Mouse (Mus musculus): ENCODE measurements around the gene Gtf3c4. TPM values are rescaled to one million over a fixed set of nuclear protein-coding genes. Genes with fewer than 3 reads are reported as not detected.

Gene Gtf3c4
- total RNA-seq (2014; rRNA removed; ENCODE audit: low replicate concordance), result 26.4 and 72.5 TPM in 2 replicates
- 3.6 and 4.0 TPM in 2 replicates for polyA plus RNA-seq (2015; fragmentation: Nextera tagmentation; extraction: Ambion mirVana)

- Histone ChIP-seq H3K27me3 (ENCODE audit: control insufficient read depth, insufficient read depth, low read length) (no peaks in the 10 kb centered on the region), H3K4me2 (ENCODE audit: low read depth, low read length) (peak within 1 kb of the TSS; percentile 88), H3K36me3 (replicated peaks; ENCODE audit: control insufficient read depth, insufficient read depth, low read length) (peaks cover 9% of the 10 kb centered on the region), H3K4me3 (ENCODE audit: low read depth, low read length) (peak within 1 kb of the TSS; percentile 82), H3K9me3 (replicated peaks; ENCODE audit: control insufficient read depth, low read length) (no peaks in the 10 kb centered on the region), H3K4me1 (ENCODE audit: control insufficient read depth, insufficient read depth) (peaks cover 38% of the 10 kb centered on the region), H3K9ac (replicated peaks; ENCODE audit: low read depth, low read length) (peak within 1 kb of the TSS; percentile 86), H3K27ac (ENCODE audit: low read depth) (peak within 1 kb of the TSS; percentile 78)
- WGBS, result under 1% methylated on average over 62 of the region's 63 CpGs
- TF ChIP-seq CTCF (IDR thresholded peaks at IDR 0.05; ENCODE audit: low read depth) (no peak), EP300 (IDR thresholded peaks at IDR 0.05; ENCODE audit: low read depth) (peak; percentile 86; the same call in 1 of the 2 replicates)
- DNase-seq (ENCODE audit: low spot score) (peak; percentile 83), ATAC-seq (ENCODE audit: insufficient read depth, low read depth) (peak; percentile 89)
Observed at GRCm38 (mm10) chr2:28840222-28840951, at the start of gene Gtf3c4, which contains the start of gene Ddx31. TSS of gene Gtf3c4 (minus strand) at chr2:28840360. TSS of gene Ddx31 (plus strand) at chr2:28840406.

GRCm38 (mm10) chr2:28884914-28885313, 44.8 kb upstream of the Gtf3c4 start:
- H3K9ac ChIP-seq (replicated peaks; ENCODE audit: low read depth, low read length), result no peak overlapping the region

GRCm38 (mm10) chr2:28882826-28883485, 42.8 kb upstream of the Gtf3c4 start:
- H3K9ac ChIP-seq (replicated peaks; ENCODE audit: low read depth, low read length), result no peak overlapping the region
- H3K36me3 ChIP-seq (replicated peaks; ENCODE audit: control insufficient read depth, insufficient read depth, low read length), result peaks cover 41% of the 10 kb centered on the region
- 70% methylated on average over 6 of the region's 6 CpGs for WGBS
- no peaks in the 10 kb centered on the region for H3K4me1 ChIP-seq (ENCODE audit: control insufficient read depth, insufficient read depth)
- TF ChIP-seq EP300 (IDR thresholded peaks at IDR 0.05; ENCODE audit: low read depth) (no peak), CTCF (IDR thresholded peaks at IDR 0.05; ENCODE audit: low read depth) (no peak)
- no peak for ATAC-seq (ENCODE audit: insufficient read depth, low read depth)
- H3K27ac ChIP-seq (ENCODE audit: low read depth), result no peak overlapping the region
- no peak overlapping the region for H3K4me2 ChIP-seq (ENCODE audit: low read depth, low read length)
- H3K4me3 ChIP-seq (ENCODE audit: low read depth, low read length), result no peak overlapping the region
- no peaks in the 10 kb centered on the region for H3K9me3 ChIP-seq (replicated peaks; ENCODE audit: control insufficient read depth, low read length)
- H3K27me3 ChIP-seq (ENCODE audit: control insufficient read depth, insufficient read depth, low read length), result no peaks in the 10 kb centered on the region
- no peak for DNase-seq (ENCODE audit: low spot score)

More at GRCm38 (mm10) chr2:28884914-28885313, 44.8 kb upstream of the Gtf3c4 start:
- no peak for DNase-seq (ENCODE audit: low spot score)
- H3K4me3 ChIP-seq (ENCODE audit: low read depth, low read length), result no peak overlapping the region
- no peak for ATAC-seq (ENCODE audit: insufficient read depth, low read depth)
- H3K4me1 ChIP-seq (ENCODE audit: control insufficient read depth, insufficient read depth), result no peaks in the 10 kb centered on the region
- H3K9me3 ChIP-seq (replicated peaks; ENCODE audit: control insufficient read depth, low read length), result no peaks in the 10 kb centered on the region
- H3K27ac ChIP-seq (ENCODE audit: low read depth), result no peak overlapping the region
- peaks cover 60% of the 10 kb centered on the region for H3K36me3 ChIP-seq (replicated peaks; ENCODE audit: control insufficient read depth, insufficient read depth, low read length)
- 94% methylated on average over 4 of the region's 4 CpGs for WGBS
- no peaks in the 10 kb centered on the region for H3K27me3 ChIP-seq (ENCODE audit: control insufficient read depth, insufficient read depth, low read length)
- H3K4me2 ChIP-seq (ENCODE audit: low read depth, low read length), result no peak overlapping the region
- no peak for TF ChIP-seq CTCF (IDR thresholded peaks at IDR 0.05; ENCODE audit: low read depth)
- no peak for TF ChIP-seq EP300 (IDR thresholded peaks at IDR 0.05; ENCODE audit: low read depth)

GRCm38 (mm10) chr2:28882047-28882446, 41.9 kb upstream of the Gtf3c4 start:
- H3K4me1 ChIP-seq (ENCODE audit: control insufficient read depth, insufficient read depth), result no peaks in the 10 kb centered on the region
- H3K27ac ChIP-seq (ENCODE audit: low read depth), result no peak overlapping the region
- no peaks in the 10 kb centered on the region for H3K9me3 ChIP-seq (replicated peaks; ENCODE audit: control insufficient read depth, low read length)
- no peak for TF ChIP-seq CTCF (IDR thresholded peaks at IDR 0.05; ENCODE audit: low read depth)
- no peak for TF ChIP-seq EP300 (IDR thresholded peaks at IDR 0.05; ENCODE audit: low read depth)
- DNase-seq (ENCODE audit: low spot score), result no peak
- 89% methylated on average over 3 of the region's 3 CpGs for WGBS
- no peaks in the 10 kb centered on the region for H3K27me3 ChIP-seq (ENCODE audit: control insufficient read depth, insufficient read depth, low read length)
- no peak overlapping the region for H3K4me2 ChIP-seq (ENCODE audit: low read depth, low read length)
- no peak overlapping the region for H3K4me3 ChIP-seq (ENCODE audit: low read depth, low read length)
- H3K9ac ChIP-seq (replicated peaks; ENCODE audit: low read depth, low read length), result no peak overlapping the region
- H3K36me3 ChIP-seq (replicated peaks; ENCODE audit: control insufficient read depth, insufficient read depth, low read length), result peaks cover 40% of the 10 kb centered on the region
- ATAC-seq (ENCODE audit: insufficient read depth, low read depth), result no peak

GRCm38 (mm10) chr2:28881275-28881674, 41.1 kb upstream of the Gtf3c4 start:
- WGBS, result 86% methylated on average over 3 of the region's 3 CpGs

More at GRCm38 (mm10) chr2:28881275-28881674, 41.1 kb upstream of the Gtf3c4 start:
- DNase-seq (ENCODE audit: low spot score) (no peak), ATAC-seq (ENCODE audit: insufficient read depth, low read depth) (no peak)
- H3K4me3 ChIP-seq (ENCODE audit: low read depth, low read length), result no peak overlapping the region
- peaks cover 42% of the 10 kb centered on the region for H3K36me3 ChIP-seq (replicated peaks; ENCODE audit: control insufficient read depth, insufficient read depth, low read length)
- no peak overlapping the region for H3K9ac ChIP-seq (replicated peaks; ENCODE audit: low read depth, low read length)
- H3K9me3 ChIP-seq (replicated peaks; ENCODE audit: control insufficient read depth, low read length), result no peaks in the 10 kb centered on the region
- H3K27me3 ChIP-seq (ENCODE audit: control insufficient read depth, insufficient read depth, low read length), result no peaks in the 10 kb centered on the region
- TF ChIP-seq CTCF (IDR thresholded peaks at IDR 0.05; ENCODE audit: low read depth) (no peak), EP300 (IDR thresholded peaks at IDR 0.05; ENCODE audit: low read depth) (no peak)
- H3K4me2 ChIP-seq (ENCODE audit: low read depth, low read length), result no peak overlapping the region
- H3K4me1 ChIP-seq (ENCODE audit: control insufficient read depth, insufficient read depth), result no peaks in the 10 kb centered on the region
- no peak overlapping the region for H3K27ac ChIP-seq (ENCODE audit: low read depth)
